Mouse (Mus musculus) neural tube, embryonic 12.5 days (tissue): ENCODE data around the gene Zfp541. TPM values are rescaled to one million over a fixed set of nuclear protein-coding genes. Genes with fewer than 3 reads are reported as not detected.

Experiments
- ATAC-seq: fragments of 200-750 bp; cut with Nextera tagmentation; 2 replicates; pipeline ENCODE4 v1.8.0; 2017; ENCODE audit warnings: low read depth, mild to moderate bottlenecking, moderate TSS enrichment, moderate library complexity; ENCODE audit not compliant: low FRiP score
- H3K27ac ChIP-seq: fragments of 300-500 bp; sonication (generic); 2 replicates; pipeline ENCODE4 v1.5.1; 2016
- H3K27me3 ChIP-seq: fragments of 300-500 bp; sonication (generic); replicated peaks from 2 replicates; pipeline ENCODE4 v1.6.1; 2016; ENCODE audit warnings: mild to moderate bottlenecking
- H3K36me3 ChIP-seq: fragments of 300-500 bp; sonication (generic); 2 replicates; pipeline ENCODE4 v1.6.1; 2016; ENCODE audit warnings: mild to moderate bottlenecking
- H3K4me1 ChIP-seq: fragments of 300-500 bp; sonication (generic); 2 replicates; pipeline ENCODE4 v1.6.1; 2016
- H3K4me2 ChIP-seq: fragments of 300-500 bp; sonication (generic); replicated peaks from 2 replicates; pipeline ENCODE4 v1.6.1; 2016; ENCODE audit warnings: mild to moderate bottlenecking
- H3K4me3 ChIP-seq: fragments of 300-500 bp; sonication (generic); 2 replicates; pipeline ENCODE4 v1.5.1; 2016
- H3K9ac ChIP-seq: fragments of 300-500 bp; sonication (generic); 2 replicates; pipeline ENCODE4 v1.6.1; 2016; ENCODE audit warnings: mild to moderate bottlenecking
- H3K9me3 ChIP-seq: fragments of 300-500 bp; sonication (generic); 2 replicates; pipeline ENCODE4 v1.6.1; 2016; ENCODE audit warnings: mild to moderate bottlenecking
- WGBS: fragments of 180-500 bp; shearing (Covaris S2); methylation state at CpG from one replicate; pipeline ENCODE4 v1.1.7; 2016; 5-methylcytosine and 5-hydroxymethylcytosine counted together
- polyA plus RNA-seq: library from polyadenylated mRNA; unstranded; fragments of >200 nt; fragmentation: Nextera tagmentation; extraction: Ambion mirVana; gene quantifications from 2 replicates; pipeline ENCODE4 v1.2.1, GENCODE M21; 2016

The Zfp541 gene
- 0.05 TPM in 1 of 2 replicates, not detected in the other for polyA plus RNA-seq

- peaks cover 20% of the 10 kb centered on the region for H3K27me3 ChIP-seq
- no peaks in the 10 kb centered on the region for H3K36me3 ChIP-seq
- ATAC-seq: no peak
- H3K4me2 ChIP-seq: peak within 1 kb of the TSS; percentile 37; the same call in 1 of the 2 replicates
- no peak within 1 kb of the TSS for H3K27ac ChIP-seq
- 42% methylated on average over 80 of the region's 80 CpGs for WGBS
- H3K9ac ChIP-seq: no peak within 1 kb of the TSS
- no peak within 1 kb of the TSS for H3K4me3 ChIP-seq
- peaks cover 14% of the 10 kb centered on the region; the same call in 1 of the 2 replicates for H3K9me3 ChIP-seq
- H3K4me1 ChIP-seq: no peaks in the 10 kb centered on the region
Measured at GRCm38 (mm10) chr7:16061219-16062098, at the start of gene Zfp541. TSS of gene Zfp541 (plus strand) at chr7:16061814.

- H3K4me2 ChIP-seq: no peak overlapping the region
- no peak overlapping the region for H3K4me3 ChIP-seq
- 81% methylated on average over 11 of the region's 11 CpGs for WGBS
- H3K27me3 ChIP-seq: no peaks in the 10 kb centered on the region
- H3K27ac ChIP-seq: no peak overlapping the region
- ATAC-seq: no peak
- peaks cover 5% of the 10 kb centered on the region; the same call in 1 of the 2 replicates for H3K36me3 ChIP-seq
- H3K9me3 ChIP-seq: no peaks in the 10 kb centered on the region
- H3K4me1 ChIP-seq: no peaks in the 10 kb centered on the region; the same call in 1 of the 2 replicates
- H3K9ac ChIP-seq: no peak overlapping the region
Measured at GRCm38 (mm10) chr7:16012576-16013263, 48.9 kb upstream of the Zfp541 start.

GRCm38 (mm10) chr7:16013722-16014275 lies 47.8 kb upstream of the Zfp541 start:
- Histone ChIP-seq H3K27ac (no peak overlapping the region), H3K4me1 (no peaks in the 10 kb centered on the region; the same call in 1 of the 2 replicates), H3K36me3 (peaks cover 5% of the 10 kb centered on the region; the same call in 1 of the 2 replicates), H3K9ac (no peak overlapping the region), H3K27me3 (no peaks in the 10 kb centered on the region), H3K4me2 (no peak overlapping the region), H3K9me3 (no peaks in the 10 kb centered on the region), H3K4me3 (no peak overlapping the region)
- no peak for ATAC-seq
- 77% methylated on average over 5 of the region's 5 CpGs for WGBS

DNA sequence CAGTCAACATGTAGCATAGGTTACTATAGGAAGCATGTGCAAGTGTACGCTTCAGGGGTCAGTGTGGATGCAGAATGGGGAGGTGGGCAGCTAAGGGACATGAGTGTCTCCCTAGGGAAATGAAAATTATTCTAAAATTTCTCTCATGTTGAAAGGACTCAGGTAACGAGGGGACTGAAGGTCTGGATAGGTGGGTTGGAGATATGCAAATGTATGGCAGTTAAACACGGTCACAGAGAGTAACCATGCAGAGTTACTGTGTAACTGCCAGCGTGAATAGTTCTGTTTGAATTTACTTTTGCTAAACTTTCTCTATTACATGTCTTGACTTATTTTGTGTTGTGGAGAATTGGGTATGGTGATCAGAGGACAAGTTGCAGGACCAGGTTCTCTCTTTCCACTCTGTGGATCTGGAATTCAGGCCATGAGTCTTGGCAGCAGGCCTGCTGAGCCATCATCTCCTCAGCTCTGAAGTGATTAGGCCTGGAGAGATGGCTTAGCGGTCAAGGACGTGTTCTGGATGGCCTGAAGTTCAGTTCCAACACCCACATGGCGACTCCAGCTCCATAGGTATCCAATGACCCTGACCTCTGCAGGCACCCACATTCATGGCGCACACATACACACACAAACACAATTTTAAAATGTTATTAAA lies 47.0 kb upstream of the Zfp541 start:
- no peak for ATAC-seq
- no peak overlapping the region for H3K4me3 ChIP-seq
- WGBS: 90% methylated on average over 8 of the region's 8 CpGs

DNA sequence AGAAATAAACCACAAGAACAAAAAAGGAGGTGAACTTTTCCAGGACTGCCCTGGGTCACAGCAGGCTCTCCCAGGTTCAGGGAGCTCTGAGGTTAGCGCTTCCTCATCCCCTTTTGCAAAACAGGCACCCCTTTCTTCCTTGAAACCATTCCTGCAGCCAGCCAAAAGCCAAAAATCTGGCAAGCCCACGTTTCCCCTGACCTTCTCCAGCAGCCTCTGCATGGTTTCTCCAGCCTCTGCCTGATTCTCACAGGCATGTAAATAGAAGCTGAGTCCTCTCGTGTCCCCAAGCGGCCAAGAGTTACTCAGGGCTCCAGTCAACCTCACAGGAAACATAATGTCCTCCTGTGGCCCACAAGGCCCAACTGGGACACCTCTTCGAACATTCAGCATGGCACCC lies 46.2 kb upstream of the Zfp541 start:
- H3K4me1 ChIP-seq: no peaks in the 10 kb centered on the region; the same call in 1 of the 2 replicates
- H3K9me3 ChIP-seq: no peaks in the 10 kb centered on the region
- H3K4me3 ChIP-seq: no peak overlapping the region
- no peak overlapping the region for H3K9ac ChIP-seq
- H3K27ac ChIP-seq: no peak overlapping the region
- H3K27me3 ChIP-seq: no peaks in the 10 kb centered on the region
- no peak for ATAC-seq
- no peak overlapping the region for H3K4me2 ChIP-seq
- WGBS: 91% methylated on average over 5 of the region's 5 CpGs
- peaks cover 5% of the 10 kb centered on the region; the same call in 1 of the 2 replicates for H3K36me3 ChIP-seq

More for the DNA sequence above, 47.0 kb upstream of the Zfp541 start:
- H3K27me3 ChIP-seq: no peaks in the 10 kb centered on the region
- H3K4me1 ChIP-seq: no peaks in the 10 kb centered on the region; the same call in 1 of the 2 replicates
- H3K9me3 ChIP-seq: no peaks in the 10 kb centered on the region
- H3K9ac ChIP-seq: no peak overlapping the region
- H3K27ac ChIP-seq: no peak overlapping the region
- H3K36me3 ChIP-seq: peaks cover 5% of the 10 kb centered on the region; the same call in 1 of the 2 replicates
- H3K4me2 ChIP-seq: no peak overlapping the region

DNA sequence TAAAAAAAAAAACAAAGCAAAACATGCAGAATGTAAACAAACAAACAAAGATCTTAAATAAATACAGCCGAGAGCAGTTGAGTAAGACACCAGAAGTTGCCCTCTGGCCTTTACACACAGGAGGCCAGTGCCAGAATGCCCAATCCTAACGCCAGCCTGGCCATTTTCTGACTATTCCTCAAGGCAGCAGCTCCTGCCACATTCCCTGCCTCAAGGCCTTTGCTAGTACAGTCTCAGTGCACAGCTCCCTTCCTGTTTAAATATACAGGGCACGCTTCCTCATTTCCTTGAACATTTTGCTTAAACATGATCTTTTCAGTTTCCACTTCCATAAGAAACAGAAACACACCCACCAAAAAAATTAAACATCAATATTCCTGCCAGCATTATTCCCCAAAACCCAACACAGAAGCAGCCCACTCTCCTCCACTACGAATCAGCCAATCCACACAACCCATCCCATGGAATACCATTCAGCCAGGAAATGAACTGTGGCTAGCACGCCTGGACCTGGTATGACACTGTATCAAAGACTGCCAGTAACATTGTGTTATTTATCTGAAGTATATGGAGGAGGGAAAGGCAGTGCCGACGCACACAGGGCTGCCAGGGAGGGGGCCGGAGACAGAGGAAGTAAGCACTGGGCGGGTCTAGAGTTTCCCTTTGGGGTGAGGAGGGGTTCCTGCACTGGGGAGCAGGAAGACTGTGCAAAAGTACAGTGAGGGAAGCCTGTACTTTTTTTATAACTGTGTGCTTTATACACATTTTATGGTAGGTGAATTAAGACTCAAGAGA lies 43.4 kb upstream of the Zfp541 start:
- no peaks in the 10 kb centered on the region for H3K36me3 ChIP-seq
- ATAC-seq: no peak
- no peak overlapping the region for H3K4me2 ChIP-seq
- no peak overlapping the region for H3K4me3 ChIP-seq
- H3K9me3 ChIP-seq: no peaks in the 10 kb centered on the region
- WGBS: 85% methylated on average over 9 of the region's 9 CpGs
- H3K9ac ChIP-seq: no peak overlapping the region
- H3K4me1 ChIP-seq: peaks cover 4% of the 10 kb centered on the region; the same call in 1 of the 2 replicates
- H3K27ac ChIP-seq: no peak overlapping the region
- no peaks in the 10 kb centered on the region for H3K27me3 ChIP-seq

DNA sequence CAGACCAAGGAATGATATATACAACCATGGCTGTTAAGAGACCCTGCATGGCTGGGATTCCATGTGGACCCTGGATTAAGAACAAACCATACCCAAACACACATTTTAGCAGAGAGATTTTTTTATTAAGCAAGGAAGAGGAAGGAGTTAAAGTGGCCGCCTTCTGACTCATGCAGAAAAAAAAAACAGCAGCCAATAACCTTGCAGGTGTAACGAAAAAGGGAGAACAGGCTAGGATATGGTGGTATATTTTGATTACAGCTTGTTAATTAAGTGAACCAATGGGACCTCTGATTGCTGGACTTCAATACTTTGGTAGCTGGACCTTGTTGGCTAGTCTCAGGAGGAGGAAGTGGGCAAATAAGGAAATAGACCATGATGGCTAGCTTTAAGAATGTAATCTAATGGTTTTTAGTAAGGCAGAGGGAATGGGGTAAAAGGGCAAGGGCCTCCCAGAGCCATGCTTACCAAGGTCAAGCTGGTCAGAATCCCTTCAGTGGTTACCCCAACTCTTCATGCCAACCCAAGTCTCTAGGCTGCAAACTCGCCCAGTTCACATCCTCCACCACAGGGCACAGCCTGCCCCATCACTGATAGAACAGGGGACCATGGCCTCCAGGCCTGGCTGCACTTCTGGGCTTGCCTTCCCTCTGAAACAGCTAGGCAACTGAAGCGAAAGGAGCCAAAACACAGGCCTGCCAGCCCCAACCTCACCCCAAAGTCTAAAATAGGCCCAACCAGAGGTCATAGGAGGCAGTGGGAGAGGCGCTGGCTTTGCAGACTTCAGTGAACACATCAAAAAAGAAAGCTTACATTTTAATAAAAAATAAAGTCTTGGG lies 42.1 kb upstream of the Zfp541 start:
- H3K27me3 ChIP-seq: no peaks in the 10 kb centered on the region
- WGBS: 89% methylated on average over 5 of the region's 5 CpGs
- H3K4me2 ChIP-seq: no peak overlapping the region
- H3K4me1 ChIP-seq: peaks cover 4% of the 10 kb centered on the region; the same call in 1 of the 2 replicates
- no peak for ATAC-seq
- no peak overlapping the region for H3K9ac ChIP-seq
- no peaks in the 10 kb centered on the region for H3K9me3 ChIP-seq
- no peak overlapping the region for H3K4me3 ChIP-seq
- no peaks in the 10 kb centered on the region for H3K36me3 ChIP-seq
- H3K27ac ChIP-seq: no peak overlapping the region

DNA sequence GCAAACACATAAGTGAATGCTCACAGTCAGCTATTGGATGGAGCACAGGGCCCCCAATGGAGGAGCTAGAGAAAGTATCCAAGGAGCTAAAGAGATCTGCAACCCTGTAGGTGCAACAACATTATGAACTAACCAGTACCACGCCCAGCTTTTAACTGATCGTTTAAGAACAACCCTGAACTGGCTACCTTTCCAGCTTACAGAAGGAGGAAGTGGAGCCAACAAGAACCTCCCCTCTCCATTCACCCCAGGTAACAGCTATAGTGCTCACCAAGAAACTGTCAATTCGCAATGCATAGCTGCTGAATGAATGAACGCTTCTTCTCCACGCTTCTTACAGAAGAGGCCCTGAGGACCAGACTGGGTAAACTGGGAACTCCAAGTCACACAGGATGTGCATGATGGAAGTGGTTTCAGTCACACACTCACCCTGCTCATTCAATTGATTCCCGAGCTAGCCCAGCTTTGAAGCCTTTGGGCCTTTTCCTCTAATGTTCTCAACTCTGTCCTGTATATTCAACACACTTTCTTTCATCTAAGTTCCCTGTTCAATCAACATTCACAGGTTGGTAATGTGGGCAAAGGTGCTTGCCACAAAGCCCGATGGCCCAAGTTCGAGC lies 36.9 kb upstream of the Zfp541 start:
- no peak overlapping the region for H3K27ac ChIP-seq
- H3K4me3 ChIP-seq: no peak overlapping the region
- H3K27me3 ChIP-seq: no peaks in the 10 kb centered on the region
- 88% methylated on average over 8 of the region's 8 CpGs for WGBS
- H3K9me3 ChIP-seq: no peaks in the 10 kb centered on the region
- peaks cover 3% of the 10 kb centered on the region; the same call in 1 of the 2 replicates for H3K36me3 ChIP-seq
- no peak overlapping the region for H3K4me2 ChIP-seq
- H3K4me1 ChIP-seq: peaks cover 4% of the 10 kb centered on the region; the same call in 1 of the 2 replicates
- no peak overlapping the region for H3K9ac ChIP-seq
- no peak for ATAC-seq

- Histone ChIP-seq H3K36me3 (peaks cover 18% of the 10 kb centered on the region), H3K9me3 (no peaks in the 10 kb centered on the region), H3K4me3 (no peak overlapping the region), H3K4me1 (no peaks in the 10 kb centered on the region), H3K27ac (no peak overlapping the region), H3K9ac (no peak overlapping the region), H3K27me3 (no peaks in the 10 kb centered on the region), H3K4me2 (no peak overlapping the region)
- ATAC-seq: no peak
- 92% methylated on average over 6 of the region's 6 CpGs for WGBS
Measured at GRCm38 (mm10) chr7:16028102-16028927, 33.3 kb upstream of the Zfp541 start.

GRCm38 (mm10) chr7:16031072-16031471 lies 30.5 kb upstream of the Zfp541 start:
- 97% methylated on average over 4 of the region's 4 CpGs for WGBS
- no peaks in the 10 kb centered on the region for H3K4me1 ChIP-seq
- no peaks in the 10 kb centered on the region for H3K9me3 ChIP-seq
- no peaks in the 10 kb centered on the region for H3K27me3 ChIP-seq
- no peak overlapping the region for H3K4me2 ChIP-seq
- ATAC-seq: no peak
- H3K27ac ChIP-seq: no peak overlapping the region
- H3K36me3 ChIP-seq: peaks cover 18% of the 10 kb centered on the region
- no peak overlapping the region for H3K4me3 ChIP-seq
- no peak overlapping the region for H3K9ac ChIP-seq
